Mouse (Mus musculus) heart, adult 11 months (tissue): ENCODE data around the gene Tex50.
"Not testable (repeated sequence)": the region's sequence is repeated elsewhere in the genome, so short reads cannot be mapped to it uniquely, and the experiment has no call there.

Experiments used
- DNase-seq: peaks from one replicate; pipeline ENCODE4 v3.0.0; 2022

Gene Tex50

DNA sequence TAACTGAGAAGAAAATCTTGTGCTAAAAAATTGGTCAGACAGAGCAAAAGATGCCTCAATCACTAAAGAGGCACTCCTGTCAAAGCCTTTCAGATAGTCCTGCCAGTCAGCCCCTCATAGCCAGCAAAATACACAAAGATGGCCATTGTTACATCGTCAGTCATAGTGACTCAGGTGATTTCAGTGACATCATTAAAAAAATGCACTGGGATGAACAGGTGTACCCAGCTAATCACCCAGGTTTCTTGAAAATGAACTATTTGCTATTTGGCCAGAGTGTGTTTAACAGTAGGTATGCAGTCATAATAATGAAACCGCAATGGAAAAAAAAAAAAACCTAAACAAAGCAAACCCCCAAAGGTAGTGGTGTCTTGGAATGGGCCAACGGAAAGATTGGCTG, at the start of gene Tex50:
Gene Tex50 (minus strand): TSS at position 101 of the 400 bp plus-strand sequence.
- peak; percentile 49 for DNase-seq

DNA sequence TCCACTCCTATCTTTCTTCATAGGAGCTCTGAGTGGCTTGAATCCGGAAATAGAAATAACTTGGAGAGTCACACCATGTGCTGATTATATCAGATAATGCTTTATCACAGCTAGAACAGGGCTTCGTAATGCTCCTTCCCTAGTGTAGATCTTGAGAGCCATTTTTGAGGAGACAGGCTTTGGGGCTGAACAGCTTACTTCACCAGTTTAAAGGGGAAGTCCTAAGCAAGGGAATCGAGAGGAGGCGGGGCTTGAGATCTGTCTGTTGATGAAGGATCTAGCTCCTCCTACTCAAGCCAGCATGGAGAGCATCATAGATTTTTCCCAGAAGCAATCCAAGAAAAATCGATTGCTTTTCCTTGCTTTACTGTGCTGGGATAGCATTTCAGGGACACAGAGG, 40.7 kb upstream of the Tex50 start:
- DNase-seq: peak; percentile 22

DNA sequence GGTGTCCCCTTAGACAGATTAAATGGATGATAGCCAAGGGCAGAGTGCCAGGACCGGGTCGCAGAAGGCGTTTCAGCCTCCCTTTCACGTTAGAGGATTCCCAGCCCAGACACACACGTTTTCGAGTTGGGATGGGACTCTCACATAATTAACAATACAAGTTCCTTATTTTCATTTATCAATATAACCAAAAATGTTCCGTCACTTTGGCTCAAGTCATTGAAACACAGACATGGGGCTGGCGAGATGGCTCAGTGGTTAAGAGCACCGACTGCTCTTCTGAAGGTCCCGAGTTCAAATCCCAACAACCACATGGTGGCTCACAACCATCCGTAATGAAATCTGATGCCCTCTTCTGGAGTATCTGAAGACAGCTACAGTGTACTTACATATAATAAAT, 37.2 kb upstream of the Tex50 start:
- DNase-seq: not testable (repeated sequence)

DNA sequence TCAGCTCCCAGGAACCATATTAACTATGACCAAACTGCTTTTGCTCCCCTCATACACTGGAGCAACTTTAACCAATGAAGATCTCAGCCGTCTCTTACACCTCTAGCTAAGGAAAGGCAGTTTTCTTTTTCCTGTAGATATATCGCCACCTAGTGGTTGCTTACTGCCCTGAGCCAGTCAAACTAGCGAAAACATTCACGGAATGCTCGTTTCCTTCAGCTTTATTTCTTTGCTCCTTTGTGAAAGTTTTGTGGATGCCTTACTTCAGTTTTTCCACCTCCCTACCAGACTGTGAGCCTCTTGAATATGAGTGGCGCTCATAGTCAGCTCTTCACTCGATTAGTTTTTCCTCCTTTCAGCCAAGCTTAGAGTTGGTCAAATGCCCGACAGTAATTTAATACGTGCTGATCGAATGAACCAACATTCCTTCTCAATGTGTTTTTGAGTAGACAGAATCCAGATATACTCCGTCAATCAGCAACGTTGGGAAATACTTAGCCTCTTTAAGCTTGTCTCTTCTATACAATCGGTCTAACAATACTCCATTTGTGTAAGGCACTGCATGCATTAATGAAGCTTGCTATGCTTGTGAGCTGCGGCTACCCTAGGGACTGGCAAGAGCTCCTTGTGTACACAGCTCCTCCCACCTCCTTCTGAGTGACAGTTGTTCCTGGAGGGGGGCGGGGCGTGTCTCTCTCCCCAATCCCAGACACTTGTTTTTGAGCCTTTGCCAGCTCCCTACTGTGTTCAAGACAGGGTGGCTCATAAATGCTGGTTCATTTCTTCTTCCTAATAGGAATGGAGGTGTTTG, 36.6 kb upstream of the Tex50 start:
- DNase-seq: peak; percentile 98

DNA sequence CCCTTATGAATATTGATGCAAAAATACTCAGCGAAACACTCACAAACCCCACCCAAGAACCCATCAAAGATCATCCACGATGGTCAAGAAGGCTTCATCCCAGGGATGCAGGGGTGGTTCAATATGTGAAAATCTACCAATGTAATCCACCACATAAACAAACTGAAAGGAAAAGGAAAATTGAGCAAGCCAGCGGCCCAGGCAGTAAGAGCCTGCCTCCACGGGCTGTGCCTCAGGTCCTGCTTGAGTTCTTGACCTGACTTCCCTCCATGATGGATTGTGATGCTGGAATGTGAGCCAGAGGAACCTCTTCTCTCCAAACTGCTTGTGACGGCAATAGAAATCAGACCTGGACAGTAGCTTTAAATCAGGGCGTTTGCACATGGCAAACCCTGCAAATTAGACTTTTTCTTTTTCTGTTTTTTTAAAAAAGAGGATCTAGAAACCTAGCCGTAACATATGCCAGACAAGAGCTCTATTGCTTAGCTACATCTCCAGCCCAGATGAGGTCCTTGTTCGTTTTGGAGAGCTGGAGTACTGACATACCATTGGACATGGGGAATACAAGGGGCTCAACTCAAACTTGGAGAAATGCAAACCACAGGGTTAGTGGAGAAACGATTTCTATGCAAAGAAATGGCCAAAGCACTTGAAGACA, 31.3 kb upstream of the Tex50 start:
- DNase-seq: peak; percentile 21

DNA sequence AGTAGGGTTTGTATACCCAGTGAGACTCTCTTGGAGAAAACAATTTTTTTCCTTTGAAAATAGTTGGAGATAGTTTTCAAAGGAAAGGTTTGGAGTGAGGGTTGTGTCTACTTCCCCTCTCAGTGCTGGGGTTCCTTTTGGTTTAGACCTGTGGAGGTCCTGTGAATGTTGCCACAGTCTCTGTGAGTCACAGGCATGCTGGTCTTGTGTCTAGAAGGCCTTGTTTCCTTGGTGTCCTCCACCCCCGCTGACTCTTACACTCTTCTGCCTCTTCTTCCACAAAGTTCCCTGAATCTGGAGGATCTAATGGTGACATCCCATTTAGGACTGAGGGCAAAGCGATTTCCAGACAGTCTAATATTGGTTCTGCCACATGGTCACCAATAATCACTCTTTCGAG, 26.3 kb upstream of the Tex50 start:
- peak; percentile 44 for DNase-seq

DNA sequence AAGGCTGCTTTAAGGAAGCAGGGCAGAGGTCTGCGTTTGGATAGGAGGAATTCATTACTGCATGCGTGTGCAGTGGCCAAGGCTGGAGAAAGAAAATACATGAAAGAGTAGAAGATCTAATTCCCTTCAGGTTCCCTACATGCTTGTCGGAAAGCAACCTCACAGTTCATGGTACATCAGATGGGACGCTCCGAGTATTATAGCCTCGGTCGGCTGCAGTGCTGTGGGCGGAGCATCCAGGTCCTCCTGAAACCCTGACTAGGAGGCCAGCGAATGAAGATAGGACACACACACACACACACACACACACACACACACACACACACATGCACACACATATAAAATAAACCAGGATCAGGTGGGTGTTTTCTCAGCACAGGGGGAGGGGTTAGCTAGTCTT, 24.6 kb upstream of the Tex50 start:
- peak; percentile 29 for DNase-seq

DNA sequence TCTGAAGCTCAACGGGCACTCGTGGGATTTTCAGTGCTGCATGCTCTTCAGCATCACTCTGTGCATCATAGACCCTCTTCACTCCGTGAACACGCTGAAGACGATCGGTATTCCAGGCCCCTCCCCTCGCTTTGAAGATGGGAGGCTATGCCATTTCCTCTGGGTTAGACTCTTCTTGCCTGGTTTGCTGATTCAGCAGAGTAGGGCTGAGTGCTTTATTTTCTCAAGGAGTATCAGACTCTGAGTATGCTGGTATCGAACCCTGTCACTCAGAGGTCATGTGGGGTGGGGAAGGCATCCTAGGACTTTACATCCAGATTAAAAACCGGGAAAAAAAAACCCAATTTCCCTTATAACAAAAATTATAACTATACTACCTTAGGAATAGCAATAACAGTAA, 23.3 kb upstream of the Tex50 start:
- no peak for DNase-seq

DNA sequence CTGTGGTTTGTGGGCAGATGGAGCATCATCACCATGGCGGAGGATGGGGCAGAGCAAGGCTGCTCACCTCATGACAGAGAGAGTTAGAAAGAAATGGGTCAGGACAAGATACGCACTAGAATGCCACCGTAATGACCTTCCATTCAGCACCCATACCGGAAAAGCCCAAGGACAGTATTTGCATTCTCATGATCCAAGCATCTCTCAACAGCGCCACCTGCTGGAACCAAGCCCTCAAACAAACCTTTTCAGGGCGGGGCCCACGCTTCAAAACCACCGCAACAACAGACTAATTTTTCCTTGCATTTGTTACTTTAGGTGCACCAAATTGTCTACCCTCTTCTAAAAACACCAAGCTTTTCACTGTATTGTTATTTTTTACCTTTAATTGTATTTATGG, 21.6 kb upstream of the Tex50 start:
- DNase-seq: peak; percentile 78

DNA sequence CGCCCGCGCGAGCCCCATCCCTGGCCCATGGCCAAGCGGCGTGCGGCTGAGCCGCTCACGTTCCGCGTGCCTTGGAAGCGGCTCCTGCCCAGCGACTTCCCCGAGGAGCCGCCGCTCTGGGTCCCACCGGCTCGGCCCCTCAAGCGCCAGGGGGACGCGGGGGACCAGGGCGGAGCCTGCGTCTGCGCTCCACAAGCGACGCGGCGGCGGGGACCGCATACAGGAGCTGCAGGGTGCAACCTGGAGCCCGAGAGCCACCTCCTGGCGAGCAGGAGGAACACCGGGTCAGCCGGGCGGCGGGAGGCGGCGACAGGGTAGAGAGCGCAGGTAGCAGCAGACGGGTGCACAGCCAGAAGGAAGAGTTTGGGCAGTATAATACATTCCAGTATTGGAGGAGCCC, 11.5 kb upstream of the Tex50 start:
- DNase-seq: peak; percentile 93

DNA sequence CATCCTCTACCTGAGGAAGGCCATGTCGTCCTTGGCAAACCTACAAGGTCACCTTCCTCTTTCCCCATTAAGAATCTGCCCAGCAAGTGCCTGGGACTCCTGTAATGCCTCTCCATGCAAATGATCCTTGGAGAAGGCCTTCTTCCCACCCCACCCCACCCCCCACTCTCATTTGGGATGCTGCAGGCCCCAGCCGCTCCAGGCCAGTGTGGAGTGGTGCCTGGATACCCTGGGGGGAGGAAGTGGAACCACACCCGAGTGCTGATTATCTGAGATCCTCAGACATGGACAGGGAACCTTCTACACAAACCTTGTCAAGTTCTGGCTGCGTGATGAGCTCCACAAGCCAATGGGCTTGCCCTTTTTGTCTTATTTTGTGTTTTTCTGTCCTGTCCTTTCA, 1.2 kb upstream of the Tex50 start:
- DNase-seq: peak; percentile 67

DNA sequence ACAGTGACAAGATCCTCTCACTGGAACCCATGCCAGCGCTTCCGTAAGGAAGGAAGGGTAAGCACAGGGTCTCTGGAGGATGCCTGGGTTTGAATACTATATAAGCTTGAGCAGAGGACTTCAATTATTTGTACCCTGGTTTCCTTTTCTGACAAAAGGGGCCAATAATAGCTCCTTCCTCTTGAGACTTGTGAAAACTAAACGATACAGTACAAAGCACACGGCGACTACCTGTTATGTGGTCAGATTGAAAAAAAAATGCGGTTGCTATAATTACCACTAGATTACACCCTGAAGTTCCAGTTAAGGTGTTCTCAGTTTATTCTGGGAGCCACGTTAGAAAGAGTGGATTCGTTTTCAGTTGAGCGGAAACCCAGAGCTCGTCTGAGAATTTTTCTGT, 2.6 kb downstream of the Tex50 start:
- DNase-seq: peak; percentile 21

DNA sequence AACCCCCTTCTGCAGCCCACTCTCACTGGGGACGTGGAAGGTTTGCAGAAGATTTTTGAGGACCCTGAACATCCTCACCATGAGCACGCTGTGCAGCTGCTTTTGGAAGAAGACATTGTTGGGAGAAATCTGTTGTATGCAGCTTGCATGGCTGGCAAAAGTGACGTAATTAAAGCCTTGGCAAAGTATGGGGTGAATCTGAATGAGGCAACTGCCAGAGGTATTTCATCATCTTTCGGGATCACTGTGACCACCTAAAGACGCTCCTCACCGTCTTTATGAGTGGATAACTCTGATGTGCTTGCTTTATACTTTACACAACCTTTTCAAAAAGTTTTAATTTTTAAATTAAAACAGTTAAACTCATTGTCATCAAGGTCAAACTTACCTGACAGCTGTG, 8.0 kb downstream of the Tex50 start:
- DNase-seq: no peak

DNA sequence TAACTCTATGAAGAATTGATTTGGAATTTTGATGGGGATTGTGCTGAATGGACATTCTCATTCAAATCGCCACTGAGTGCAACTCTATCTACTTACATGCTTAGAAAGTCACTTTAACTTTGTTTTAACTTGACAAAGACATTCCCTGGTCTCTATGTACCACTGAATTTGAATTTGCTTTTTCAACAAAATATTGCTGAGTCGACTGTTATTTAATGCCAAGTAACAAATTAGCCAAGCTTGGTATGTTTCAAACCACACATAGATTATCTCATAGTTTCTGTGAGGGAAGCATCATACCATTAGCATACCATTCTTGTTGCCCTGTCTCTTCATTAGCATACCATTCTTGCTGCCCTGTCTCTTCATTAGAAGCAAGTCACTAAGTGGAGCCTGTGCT, 11.2 kb downstream of the Tex50 start:
- DNase-seq: no peak

DNA sequence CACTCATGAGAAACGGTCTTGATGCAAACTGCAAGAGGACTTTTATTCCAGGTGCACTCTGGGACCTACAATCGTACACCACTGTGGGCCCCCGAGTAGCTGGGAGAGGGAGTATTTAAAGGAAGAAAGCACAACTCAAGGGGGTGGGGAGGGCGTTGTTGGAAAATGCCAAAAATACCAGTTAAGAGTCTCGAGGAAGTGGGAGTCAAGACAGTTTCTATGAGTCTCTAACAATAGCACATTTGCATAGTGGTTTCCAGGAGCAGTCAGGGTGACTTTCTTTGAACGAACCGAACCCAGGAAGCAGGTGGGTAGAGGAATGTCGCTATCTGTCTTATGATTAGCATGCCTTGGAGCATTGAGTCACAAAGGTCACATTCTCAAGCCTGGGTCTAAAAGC, 13.5 kb downstream of the Tex50 start:
- not testable (repeated sequence) for DNase-seq

DNA sequence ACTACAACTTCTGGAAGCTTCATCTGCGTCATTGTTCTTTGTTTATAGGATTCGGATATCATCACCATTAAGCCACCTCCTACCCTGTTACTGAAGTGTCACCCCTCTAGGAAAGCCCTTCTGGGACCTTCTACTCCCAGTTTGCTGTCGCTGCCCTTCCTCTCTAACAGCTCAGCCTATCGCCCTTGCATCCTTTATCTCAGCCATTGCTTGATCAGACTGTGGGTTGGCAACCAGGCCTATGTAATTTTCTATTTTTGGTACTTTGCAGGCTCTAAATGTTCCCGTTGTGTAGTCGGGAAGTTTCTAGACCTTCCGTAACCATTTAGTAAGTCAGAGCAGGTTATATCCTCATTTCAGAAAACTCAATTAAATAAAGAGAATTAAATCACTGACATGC, 15.9 kb downstream of the Tex50 start:
- DNase-seq: peak; percentile 70

DNA sequence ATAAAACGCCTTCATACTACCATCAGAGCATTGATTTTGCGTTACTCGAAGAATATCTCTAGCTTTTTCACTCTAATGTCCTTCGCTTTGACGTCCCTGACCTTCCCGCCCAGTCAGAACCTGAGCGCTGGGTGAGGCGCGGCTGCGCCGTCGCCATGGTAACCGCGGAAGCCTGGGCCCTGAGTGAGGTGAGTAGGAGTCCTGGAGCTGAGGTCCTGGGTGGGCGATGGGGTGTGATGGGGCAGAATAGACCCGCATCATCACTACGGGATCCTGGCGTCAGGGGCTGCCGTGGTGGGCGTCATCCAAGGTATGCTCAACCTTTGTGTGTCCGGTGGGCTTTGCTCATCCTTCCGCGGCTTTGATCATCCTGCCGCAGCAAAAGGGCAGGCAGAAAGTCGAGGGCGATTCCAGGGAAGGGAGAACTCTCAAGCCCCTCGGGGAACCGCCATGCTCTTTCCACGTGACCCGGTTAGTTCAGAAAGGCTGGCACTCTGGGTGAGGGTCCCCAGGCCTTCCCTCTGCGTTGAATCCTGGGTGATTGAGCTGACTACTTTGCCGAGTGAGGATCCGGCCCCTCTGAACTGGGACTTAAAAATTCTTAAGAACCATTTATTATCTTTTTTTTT, 16.5 kb downstream of the Tex50 start, which contains the start of gene Ankrd45:
Gene Ankrd45 (plus strand): TSS at position 161 of the 629 bp plus-strand sequence.
- DNase-seq: peak; percentile 86

DNA sequence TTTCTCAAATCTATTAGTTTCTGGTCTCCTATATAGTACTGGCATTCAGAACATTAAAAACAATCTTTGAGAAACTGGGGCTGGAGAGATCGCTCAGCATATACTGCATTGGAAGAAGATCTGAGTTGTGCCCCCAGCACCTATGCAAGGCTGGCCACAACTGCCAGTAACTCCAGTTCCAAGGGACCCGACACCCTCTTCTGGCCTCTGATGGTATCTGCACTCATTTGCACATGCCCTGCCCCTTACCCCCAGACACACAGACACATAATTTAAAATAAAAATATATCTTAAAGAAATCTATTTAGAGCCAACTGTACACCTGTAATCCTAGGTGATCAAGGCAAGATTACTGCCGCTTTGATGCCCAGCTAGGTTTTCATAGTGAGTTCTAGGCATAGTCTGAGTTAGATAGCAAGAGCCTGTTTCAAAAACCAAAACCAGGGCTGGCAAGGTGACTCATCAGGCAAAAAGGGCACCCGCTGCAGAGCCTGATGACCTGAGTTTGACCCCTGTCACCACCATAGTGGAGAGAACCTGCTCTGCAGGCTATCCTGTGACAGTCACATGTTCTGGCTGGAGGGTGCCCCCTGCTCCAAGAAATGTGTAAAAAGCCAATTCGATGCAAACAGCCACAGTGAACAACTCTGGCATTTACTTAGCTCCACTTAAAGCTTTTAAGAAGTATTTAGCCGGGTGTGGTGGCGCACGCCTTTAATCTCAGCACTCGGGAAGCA, 18.9 kb downstream of the Tex50 start:
- DNase-seq: peak; percentile 81

DNA sequence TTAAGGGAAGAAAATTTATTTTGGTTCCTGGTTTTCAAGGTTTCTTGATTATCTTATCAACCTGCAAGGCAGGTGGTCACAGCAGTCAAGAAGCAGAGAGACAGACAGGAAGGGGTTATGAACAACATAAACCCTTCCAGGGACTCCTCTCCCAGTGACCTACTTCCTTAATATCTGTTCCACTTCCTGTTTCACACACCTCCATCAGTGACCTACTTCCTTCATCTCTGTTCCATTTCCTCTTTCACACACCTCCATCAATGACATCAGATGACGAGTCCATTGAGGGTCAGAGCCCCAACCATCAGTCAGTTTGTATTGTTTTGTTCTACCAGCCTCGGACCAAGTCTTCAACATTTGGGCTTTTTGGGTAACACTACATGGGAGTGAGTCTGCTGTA, 19.6 kb downstream of the Tex50 start:
- DNase-seq: peak; percentile 63

DNA sequence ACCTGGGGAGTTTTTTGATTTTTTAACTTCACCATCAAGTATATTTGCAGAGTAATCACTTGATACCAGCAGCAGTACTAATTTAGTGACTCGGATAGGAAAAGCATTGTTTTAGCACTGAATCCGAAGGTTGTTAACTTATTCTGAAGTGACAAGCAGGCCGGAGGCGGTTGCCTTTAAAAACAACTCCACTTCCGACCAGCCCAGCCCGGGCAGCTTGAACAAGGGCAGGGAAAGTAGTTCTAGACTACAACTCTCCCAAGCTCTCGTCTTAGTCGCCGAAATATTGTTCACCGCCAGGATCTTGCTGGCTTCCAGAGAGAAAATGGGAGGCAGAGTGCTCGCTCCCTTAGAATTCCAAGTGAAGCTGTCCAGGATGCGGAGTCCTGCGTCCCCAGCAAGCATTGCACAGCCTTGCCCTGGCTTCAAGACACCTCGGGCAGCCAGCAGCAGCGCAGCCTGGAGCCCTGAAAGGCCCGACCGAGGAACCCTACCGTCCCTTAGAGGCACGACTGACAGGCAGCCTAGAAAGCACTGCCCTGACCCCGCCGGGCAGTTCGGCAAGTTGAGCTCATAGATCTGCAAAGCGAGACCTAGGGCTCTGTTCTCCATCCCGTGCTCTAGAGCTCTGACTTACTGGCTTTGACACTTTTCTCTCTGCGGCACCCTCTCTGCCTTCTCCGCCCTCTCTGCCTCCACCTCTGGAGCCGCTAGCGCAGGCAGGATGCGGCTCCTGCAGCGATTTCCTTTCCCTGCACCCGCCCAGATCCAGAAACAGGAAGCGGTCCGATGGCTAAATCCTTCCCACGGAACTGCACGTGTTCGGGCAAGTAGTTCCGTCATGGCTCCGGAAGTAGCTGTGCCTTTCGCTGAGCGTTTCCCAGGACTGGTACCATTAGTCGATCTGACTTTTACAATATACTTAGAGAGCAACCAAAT, 28.1 kb downstream of the Tex50 start, which contains the start of gene Klhl20:
Gene Klhl20 (minus strand): TSS at position 786 of the 939 bp plus-strand sequence.
- DNase-seq: peak; percentile 98

DNA sequence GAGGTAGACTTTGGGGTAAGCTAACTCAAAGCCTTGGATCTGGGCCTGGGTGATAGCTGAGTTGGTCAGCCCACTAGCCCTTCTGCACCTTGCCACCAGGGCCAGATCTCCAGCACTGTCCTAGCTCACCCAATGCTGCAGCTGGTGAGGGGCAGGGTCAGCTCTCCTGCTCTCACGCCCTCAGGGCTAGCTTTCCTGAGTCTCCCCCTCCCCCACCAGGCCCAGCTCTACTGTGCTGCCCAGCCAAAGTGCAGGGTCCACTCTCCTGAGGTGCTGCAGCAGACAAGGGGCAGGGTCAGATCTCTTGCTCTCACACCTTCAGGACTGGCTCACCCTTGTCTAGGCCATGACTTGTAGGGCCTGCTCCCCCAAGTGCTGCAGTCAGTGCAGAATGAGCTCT, 32.7 kb downstream of the Tex50 start:
- DNase-seq: peak; percentile 52
